Mouse (Mus musculus): ENCODE data around the gene Sec23a. TPM values are rescaled to one million over a fixed set of nuclear protein-coding genes. Genes with fewer than 3 reads are reported as not detected.
"Not testable (repeated sequence)": the region's sequence is repeated elsewhere in the genome, so short reads cannot be mapped to it uniquely, and the experiment has no call there.

Sec23a gene
- total and polyA plus RNA-seq, 2 experiments: 23.7 to 96.3 TPM

- Histone ChIP-seq H3K79me2 (ENCODE audit: control insufficient read depth, insufficient read depth, low read length) (no peaks in the 10 kb centered on the region; the same call in 1 of the 2 replicates), H3K4me3 (ENCODE audit: insufficient read depth, low read depth, low read length) (no peak overlapping the region), H3K9ac (ENCODE audit: low read depth, low read length) (no peak overlapping the region), H3K27me3 (ENCODE audit: control insufficient read depth, insufficient read depth, low read length) (no peaks in the 10 kb centered on the region), H3K27ac (replicated peaks; ENCODE audit: insufficient read depth, low read depth, low read length) (peak overlapping the region; percentile 73), H3K36me3 (ENCODE audit: control insufficient read depth, insufficient read depth, low read length) (peaks cover 24% of the 10 kb centered on the region), H3K4me1 (ENCODE audit: control insufficient read depth, insufficient read depth, low read length) (peaks cover 6% of the 10 kb centered on the region)
- DNase-seq (ENCODE audit: extremely low read depth, low read depth, low spot score): peak; percentile 97
- WGBS: 26% methylated on average over 8 of the region's 8 CpGs
- TF ChIP-seq POLR2A (IDR thresholded peaks at IDR 0.05; ENCODE audit: extremely low read depth, insufficient read depth, low read length): no peak
- no peak for TF ChIP-seq CTCF (IDR thresholded peaks at IDR 0.05; ENCODE audit: low read depth, low read length)
These were observed 6.2 kb upstream of the Sec23a start for GRCm38 (mm10) chr12:59017970-59018369.

GRCm38 (mm10) chr12:59013234-59013633, 1.4 kb upstream of the Sec23a start, which contains the start of gene Gemin2:
Gemin2 (plus strand) TSS chr12:59013393.
- peak; percentile 85 for DNase-seq (ENCODE audit: extremely low read depth, low read depth, low spot score)
- H3K36me3 ChIP-seq (ENCODE audit: control insufficient read depth, insufficient read depth, low read length): no peaks in the 10 kb centered on the region; the same call in 1 of the 2 replicates
- peaks cover 15% of the 10 kb centered on the region for H3K4me1 ChIP-seq (ENCODE audit: control insufficient read depth, insufficient read depth, low read length)
- H3K27me3 ChIP-seq (ENCODE audit: control insufficient read depth, insufficient read depth, low read length): no peaks in the 10 kb centered on the region
- H3K4me3 ChIP-seq (ENCODE audit: insufficient read depth, low read depth, low read length): peak within 1 kb of the TSS; percentile 78
- under 1% methylated on average over 28 of the region's 28 CpGs for WGBS
- H3K79me2 ChIP-seq (ENCODE audit: control insufficient read depth, insufficient read depth, low read length): peaks cover 15% of the 10 kb centered on the region; the same call in 1 of the 2 replicates
- H3K9ac ChIP-seq (ENCODE audit: low read depth, low read length): peak within 1 kb of the TSS; percentile 79
- H3K27ac ChIP-seq (replicated peaks; ENCODE audit: insufficient read depth, low read depth, low read length): peak within 1 kb of the TSS; percentile 73
- TF ChIP-seq POLR2A (IDR thresholded peaks at IDR 0.05; ENCODE audit: extremely low read depth, insufficient read depth, low read length): peak; percentile 88
- 0 out of 2 replicates have a peak, but pooled peaks have one; percentile 6 for TF ChIP-seq CTCF (IDR thresholded peaks at IDR 0.05; ENCODE audit: low read depth, low read length)

GRCm38 (mm10) chr12:59012710-59013091, 884 bp upstream of the Sec23a start:
- TF ChIP-seq POLR2A (IDR thresholded peaks at IDR 0.05; ENCODE audit: extremely low read depth, insufficient read depth, low read length) (no peak), CTCF (IDR thresholded peaks at IDR 0.05; ENCODE audit: low read depth, low read length) (no peak)
- Histone ChIP-seq H3K27ac (replicated peaks; ENCODE audit: insufficient read depth, low read depth, low read length) (peak overlapping the region; percentile 54), H3K4me1 (ENCODE audit: control insufficient read depth, insufficient read depth, low read length) (peaks cover 15% of the 10 kb centered on the region), H3K9ac (ENCODE audit: low read depth, low read length) (peak overlapping the region; percentile 64), H3K79me2 (ENCODE audit: control insufficient read depth, insufficient read depth, low read length) (peaks cover 18% of the 10 kb centered on the region; the same call in 1 of the 2 replicates), H3K27me3 (ENCODE audit: control insufficient read depth, insufficient read depth, low read length) (no peaks in the 10 kb centered on the region), H3K36me3 (ENCODE audit: control insufficient read depth, insufficient read depth, low read length) (no peaks in the 10 kb centered on the region; the same call in 1 of the 2 replicates), H3K4me3 (ENCODE audit: insufficient read depth, low read depth, low read length) (peak overlapping the region; percentile 78)
- DNase-seq (ENCODE audit: extremely low read depth, low read depth, low spot score): no peak
- WGBS: under 1% methylated on average over 7 of the region's 7 CpGs

- peak; percentile 78 for DNase-seq (ENCODE audit: extremely low read depth, low read depth, low spot score)
- peak overlapping the region; percentile 66 for H3K4me3 ChIP-seq (ENCODE audit: insufficient read depth, low read depth, low read length)
- under 1% methylated on average over 25 of the region's 25 CpGs for WGBS
These were observed 458 bp downstream of the Sec23a start for GRCm38 (mm10) chr12:59011275-59011843.

GRCm38 (mm10) chr12:59010482-59010881, 1.3 kb downstream of the Sec23a start:
- WGBS: 19% methylated on average over 2 of the region's 2 CpGs
- no peak overlapping the region for H3K9ac ChIP-seq (ENCODE audit: low read depth, low read length)

More at GRCm38 (mm10) chr12:59011275-59011843, 458 bp downstream of the Sec23a start:
- Histone ChIP-seq H3K9ac (ENCODE audit: low read depth, low read length) (peak overlapping the region; percentile 89), H3K36me3 (ENCODE audit: control insufficient read depth, insufficient read depth, low read length) (peaks cover 7% of the 10 kb centered on the region), H3K79me2 (ENCODE audit: control insufficient read depth, insufficient read depth, low read length) (peaks cover 18% of the 10 kb centered on the region; the same call in 1 of the 2 replicates), H3K27ac (replicated peaks; ENCODE audit: insufficient read depth, low read depth, low read length) (peak overlapping the region; percentile 90), H3K4me1 (ENCODE audit: control insufficient read depth, insufficient read depth, low read length) (peaks cover 13% of the 10 kb centered on the region), H3K27me3 (ENCODE audit: control insufficient read depth, insufficient read depth, low read length) (no peaks in the 10 kb centered on the region)
- TF ChIP-seq POLR2A (IDR thresholded peaks at IDR 0.05; ENCODE audit: extremely low read depth, insufficient read depth, low read length) (0 out of 2 replicates have a peak, but pooled peaks have one; percentile 25), CTCF (IDR thresholded peaks at IDR 0.05; ENCODE audit: low read depth, low read length) (no peak)

GRCm38 (mm10) chr12:58985766-58986165, 26.1 kb downstream of the Sec23a start:
- H3K27me3 ChIP-seq (ENCODE audit: control insufficient read depth, insufficient read depth, low read length): no peaks in the 10 kb centered on the region
- H3K27ac ChIP-seq (replicated peaks; ENCODE audit: insufficient read depth, low read depth, low read length): no peak overlapping the region
- H3K4me3 ChIP-seq (ENCODE audit: insufficient read depth, low read depth, low read length): no peak overlapping the region
- peaks cover 61% of the 10 kb centered on the region for H3K36me3 ChIP-seq (ENCODE audit: control insufficient read depth, insufficient read depth, low read length)
- no peak overlapping the region for H3K9ac ChIP-seq (ENCODE audit: low read depth, low read length)
- no peak for TF ChIP-seq CTCF (IDR thresholded peaks at IDR 0.05; ENCODE audit: low read depth, low read length)
- TF ChIP-seq POLR2A (IDR thresholded peaks at IDR 0.05; ENCODE audit: extremely low read depth, insufficient read depth, low read length): no peak
- no peaks in the 10 kb centered on the region; the same call in 1 of the 2 replicates for H3K79me2 ChIP-seq (ENCODE audit: control insufficient read depth, insufficient read depth, low read length)
- H3K4me1 ChIP-seq (ENCODE audit: control insufficient read depth, insufficient read depth, low read length): no peaks in the 10 kb centered on the region
- 88% methylated on average over 3 of the region's 3 CpGs for WGBS
- DNase-seq (ENCODE audit: extremely low read depth, low read depth, low spot score): no peak

More at GRCm38 (mm10) chr12:59010482-59010881, 1.3 kb downstream of the Sec23a start:
- TF ChIP-seq CTCF (IDR thresholded peaks at IDR 0.05; ENCODE audit: low read depth, low read length) (no peak), POLR2A (IDR thresholded peaks at IDR 0.05; ENCODE audit: extremely low read depth, insufficient read depth, low read length) (no peak)
- peak; percentile 17 for DNase-seq (ENCODE audit: extremely low read depth, low read depth, low spot score)
- Histone ChIP-seq H3K36me3 (ENCODE audit: control insufficient read depth, insufficient read depth, low read length) (peaks cover 15% of the 10 kb centered on the region), H3K4me3 (ENCODE audit: insufficient read depth, low read depth, low read length) (no peak overlapping the region), H3K79me2 (ENCODE audit: control insufficient read depth, insufficient read depth, low read length) (peaks cover 18% of the 10 kb centered on the region; the same call in 1 of the 2 replicates), H3K27me3 (ENCODE audit: control insufficient read depth, insufficient read depth, low read length) (no peaks in the 10 kb centered on the region), H3K4me1 (ENCODE audit: control insufficient read depth, insufficient read depth, low read length) (peaks cover 13% of the 10 kb centered on the region), H3K27ac (replicated peaks; ENCODE audit: insufficient read depth, low read depth, low read length) (no peak overlapping the region)

- DNase-seq (ENCODE audit: extremely low read depth, low read depth, low spot score); H3K27ac ChIP-seq (replicated peaks; ENCODE audit: insufficient read depth, low read depth, low read length); H3K79me2 ChIP-seq (ENCODE audit: control insufficient read depth, insufficient read depth, low read length); H3K9ac ChIP-seq (ENCODE audit: low read depth, low read length); H3K4me3 ChIP-seq (ENCODE audit: insufficient read depth, low read depth, low read length); H3K27me3 ChIP-seq (ENCODE audit: control insufficient read depth, insufficient read depth, low read length); H3K4me1 ChIP-seq (ENCODE audit: control insufficient read depth, insufficient read depth, low read length): not testable (repeated sequence)
- H3K36me3 ChIP-seq (ENCODE audit: control insufficient read depth, insufficient read depth, low read length): peaks cover 62% of the 10 kb centered on the region
- 77% methylated on average over 6 of the region's 6 CpGs for WGBS
These were observed 30.6 kb downstream of the Sec23a start for GRCm38 (mm10) chr12:58981178-58981661.
